In genomic region chr14:61277285-61277684, GRCm38 (mm10) we compare ENCODE assay signal across 9 mouse cellular contexts. TPM values are rescaled to one million over a fixed set of nuclear protein-coding genes. Genes with fewer than 3 reads are reported as not detected.
DNase-seq lines count a peak whose midpoint lies in the region; ATAC-seq and TF ChIP-seq lines count a peak whose summit lies in the region.
"Had no signal": no experiment of that assay in that cellular context is flagged by ENCODE, and none has a peak within 500 bp of the region (broad histone marks: within the 10 kb centered on the region; RNA-seq: fewer than 3 reads in every experiment).

No protein-coding gene starts in this region.

- H3K9me3 ChIP-seq in neural tube, embryonic 15.5 days (replicated peaks), result no peaks in the 10 kb centered on the region
- H3K9me3 ChIP-seq in liver, postnatal 0 days (ENCODE audit: low read length), result no peaks in the 10 kb centered on the region
- H3K9me3 ChIP-seq: neural tube, embryonic 12.5 days had no signal

- no peaks in the 10 kb centered on the region for H3K36me3 ChIP-seq in neural tube, embryonic 15.5 days
- H3K36me3 ChIP-seq in liver, postnatal 0 days (replicated peaks; ENCODE audit: insufficient read depth, low read length), result no peaks in the 10 kb centered on the region
- H3K36me3 ChIP-seq: neural tube, embryonic 12.5 days had no signal

- 46% methylated on average over 1 of the region's 1 CpGs for WGBS in neural tube, embryonic 15.5 days
- 15% methylated on average over 1 of the region's 1 CpGs for WGBS in liver, postnatal 0 days (ENCODE audit: insufficient replicate concordance)

- peak; percentile 57 for DNase-seq in gastrocnemius, postnatal 10 days
- DNase-seq in gastrocnemius, postnatal 25 days, result no peak
- DNase-seq in neural tube, embryonic 10.5 days (ENCODE audit: extremely low spot score, low spot score), result peak; percentile 46
- DNase-seq in adrenal gland, postnatal 25 days, result peak; percentile 56
- DNase-seq in liver, postnatal 0 days, result peak; percentile 72
- DNase-seq in spleen, adult 18-20 months, result peak; percentile 22 to 66

- H3K4me1 ChIP-seq in neural tube, embryonic 15.5 days, result peaks cover 14% of the 10 kb centered on the region
- 0 out of 2 replicates have a peak, but pooled peaks cover 2% of the 10 kb centered on the region for H3K4me1 ChIP-seq in liver, postnatal 0 days (ENCODE audit: insufficient read depth)

- ATAC-seq in neural tube, embryonic 15.5 days (ENCODE audit: low FRiP score), result no peak
- ATAC-seq in liver, postnatal 0 days, result no peak
- no peak for ATAC-seq in granulocyte monocyte progenitor cell, adult 5-6 weeks (replicated peaks; ENCODE audit: poor library complexity, severe bottlenecking)

- H3K27me3 ChIP-seq in neural tube, embryonic 15.5 days (replicated peaks), result peaks cover 26% of the 10 kb centered on the region
- H3K27me3 ChIP-seq in liver, postnatal 0 days (ENCODE audit: insufficient read depth, low read length), result peaks cover 22% of the 10 kb centered on the region

- H3K27ac ChIP-seq in neural tube, embryonic 15.5 days (replicated peaks), result no peak overlapping the region
- no peak overlapping the region for H3K27ac ChIP-seq in liver, postnatal 0 days (ENCODE audit: low read depth)
- H3K27ac ChIP-seq: neural tube, embryonic 12.5 days had no signal

- TF ChIP-seq CTCF in liver, postnatal 0 days (IDR thresholded peaks at IDR 0.05; ENCODE audit: low read depth), result peak; percentile 78

- no peak overlapping the region for H3K4me2 ChIP-seq in neural tube, embryonic 15.5 days
- H3K4me2 ChIP-seq in liver, postnatal 0 days (ENCODE audit: low read depth, low read length), result no peak overlapping the region
- H3K4me2 ChIP-seq: neural tube, embryonic 12.5 days had no signal

- H3K9ac ChIP-seq in neural tube, embryonic 15.5 days (replicated peaks), result no peak overlapping the region
- no peak overlapping the region for H3K9ac ChIP-seq in liver, postnatal 0 days (replicated peaks)
- H3K9ac ChIP-seq: neural tube, embryonic 12.5 days had no signal

- H3K4me3 ChIP-seq in neural tube, embryonic 15.5 days (replicated peaks), result no peak overlapping the region
- no peak overlapping the region for H3K4me3 ChIP-seq in liver, postnatal 0 days (ENCODE audit: low read depth, low read length)
- H3K4me3 ChIP-seq: neural tube, embryonic 12.5 days had no signal

- TF ChIP-seq EP300 in liver, postnatal 0 days (IDR thresholded peaks at IDR 0.05; ENCODE audit: low read depth), result no peak

RNA-seq across cellular contexts. Expression of gene Sgcg, which starts 19.0 kb away (rescaled TPM):
- total RNA-seq in gastrocnemius, postnatal 10 days (2021), result 100 to 1,000 TPM; 168 to 184 TPM
- total RNA-seq in gastrocnemius, postnatal 25 days (2021), result 100 to 1,000 TPM; 142 to 155 TPM
- 1.0 and 1.1 TPM in 2 replicates for polyA plus RNA-seq in neural tube, embryonic 15.5 days (2015; fragmentation: Nextera tagmentation; extraction: Ambion mirVana)
- 0.62 and 1.2 TPM in 2 replicates for total RNA-seq in adrenal gland, postnatal 25 days (2021)
- polyA plus RNA-seq in liver, postnatal 0 days (2015; fragmentation: Nextera tagmentation; extraction: Ambion mirVana), result 0.85 TPM in 1 of 2 replicates, not detected in the other
- not detected in 2 replicates for total RNA-seq in granulocyte monocyte progenitor cell, adult 5-6 weeks (2014; fragmentation: Nextera tagmentation)
- not detected in 2 replicates for total RNA-seq in granulocyte monocyte progenitor cell, adult 5-6 weeks (2017)

RNA-seq across cellular contexts. Expression of gene Arl11, which starts 32.3 kb away (rescaled TPM):
- total RNA-seq in gastrocnemius, postnatal 10 days (2021), result 1 to 10 TPM in 1 of 2 experiments, under 1 TPM in 1; 0.21 to 1.0 TPM
- under 1 TPM; 0.23 to 0.48 TPM for total RNA-seq in gastrocnemius, postnatal 25 days (2021)
- polyA plus RNA-seq in neural tube, embryonic 15.5 days (2015; fragmentation: Nextera tagmentation; extraction: Ambion mirVana), result 0.77 and 1.3 TPM in 2 replicates
- 0.86 and 0.91 TPM in 2 replicates for total RNA-seq in adrenal gland, postnatal 25 days (2021)
- polyA plus RNA-seq in liver, postnatal 0 days (2015; fragmentation: Nextera tagmentation; extraction: Ambion mirVana), result 2.8 and 3.0 TPM in 2 replicates
- total RNA-seq in granulocyte monocyte progenitor cell, adult 5-6 weeks (2014; fragmentation: Nextera tagmentation), result 50.8 and 51.6 TPM in 2 replicates
- 17.3 and 22.7 TPM in 2 replicates for total RNA-seq in granulocyte monocyte progenitor cell, adult 5-6 weeks (2017)

Comparison
In these comparisons a context has a peak if more than half of its experiments do, and no peak if none do; other contexts are left out.
1. RNA of gene Sgcg, which starts 19.0 kb away (total RNA-seq): 168 to 184 TPM in gastrocnemius, postnatal 10 days and 142 to 155 TPM in gastrocnemius, postnatal 25 days; 0.62 to 1.2 TPM in adrenal gland, postnatal 25 days and not detected in granulocyte monocyte progenitor cell, adult 5-6 weeks; every median in the first group is over 10 times any median in the second.